Mouse (Mus musculus): ENCODE measurements around the gene Abhd17c. TPM values are rescaled to one million over a fixed set of nuclear protein-coding genes. Genes with fewer than 3 reads are reported as not detected.

Abhd17c gene
- polyA plus RNA-seq, 1 experiment, result 98.3 TPM

DNA sequence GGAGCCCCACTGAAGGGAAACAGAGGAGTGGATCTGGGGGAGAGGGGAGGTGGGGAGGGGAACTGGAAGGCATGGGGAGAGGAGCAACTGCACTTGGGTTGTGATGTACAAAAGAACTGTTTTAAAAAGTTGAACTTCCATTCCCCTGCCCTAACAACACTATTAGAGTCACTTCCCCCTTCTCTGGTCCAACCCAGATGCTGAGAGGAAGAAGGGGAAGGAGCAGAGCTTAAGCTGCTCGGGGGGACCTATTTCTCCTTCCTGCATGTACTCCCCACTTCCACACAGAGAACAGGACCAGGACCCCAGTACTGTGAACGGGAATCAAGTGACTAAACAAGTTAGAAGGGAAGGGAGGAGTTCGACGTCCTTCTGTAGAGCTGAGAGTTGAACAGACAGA lies 11.9 kb upstream of the Abhd17c start:
- 52% methylated on average over 4 of the region's 4 CpGs for WGBS
- no peak overlapping the region for H3K4me3 ChIP-seq (replicated peaks; ENCODE audit: extremely low read depth, low read depth, low read length)
- no peak for DNase-seq
- H3K4me1 ChIP-seq (ENCODE audit: control insufficient read depth, insufficient read depth, low read length), result no peaks in the 10 kb centered on the region
- TF ChIP-seq POLR2A (IDR thresholded peaks at IDR 0.05; ENCODE audit: borderline replicate concordance, extremely low read depth, low read depth, low read length) (no peak), CTCF (IDR thresholded peaks at IDR 0.05; ENCODE audit: insufficient read depth, low read length) (no peak)

DNA sequence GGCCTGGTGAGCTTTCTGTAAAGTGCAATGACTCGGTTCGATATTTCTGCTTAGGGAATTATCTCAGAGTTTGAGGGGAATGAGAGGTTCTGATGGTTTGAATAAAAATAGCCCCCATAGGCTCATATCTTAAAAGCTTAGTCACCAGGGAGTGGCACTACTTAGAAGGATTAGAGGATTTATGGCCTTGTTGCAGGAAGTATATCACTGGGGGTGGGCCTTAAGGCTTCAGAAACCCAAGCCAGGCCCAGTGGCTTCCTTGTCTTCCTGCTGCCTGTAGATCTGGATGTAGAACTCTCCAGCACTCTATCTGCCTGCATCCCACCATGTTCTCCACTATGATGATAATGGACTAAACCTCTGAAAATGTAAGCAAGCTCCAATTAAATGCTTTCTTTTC lies 7.7 kb upstream of the Abhd17c start:
- H3K4me1 ChIP-seq (ENCODE audit: control insufficient read depth, insufficient read depth, low read length), result no peaks in the 10 kb centered on the region
- WGBS, result 85% methylated on average over 2 of the region's 2 CpGs
- TF ChIP-seq CTCF (IDR thresholded peaks at IDR 0.05; ENCODE audit: insufficient read depth, low read length) (no peak), POLR2A (IDR thresholded peaks at IDR 0.05; ENCODE audit: borderline replicate concordance, extremely low read depth, low read depth, low read length) (no peak)
- no peak overlapping the region for H3K4me3 ChIP-seq (replicated peaks; ENCODE audit: extremely low read depth, low read depth, low read length)
- DNase-seq, result no peak

- Histone ChIP-seq H3K4me1 (ENCODE audit: control insufficient read depth, insufficient read depth, low read length) (peaks cover 9% of the 10 kb centered on the region; the same call in 1 of the 2 replicates), H3K4me3 (replicated peaks; ENCODE audit: extremely low read depth, low read depth, low read length) (no peak overlapping the region)
- TF ChIP-seq CTCF (IDR thresholded peaks at IDR 0.05; ENCODE audit: insufficient read depth, low read length) (no peak), POLR2A (IDR thresholded peaks at IDR 0.05; ENCODE audit: borderline replicate concordance, extremely low read depth, low read depth, low read length) (no peak)
- WGBS, result 80% methylated on average over 4 of the region's 4 CpGs
- no peak for DNase-seq
These were observed 2.1 kb upstream of the Abhd17c start for GRCm38 (mm10) chr7:84153821-84154220.

GRCm38 (mm10) chr7:84152821-84153220 lies 1.1 kb upstream of the Abhd17c start:
- H3K4me3 ChIP-seq (replicated peaks; ENCODE audit: extremely low read depth, low read depth, low read length), result no peak overlapping the region

GRCm38 (mm10) chr7:84152374-84152773 lies 681 bp upstream of the Abhd17c start:
- no peak for DNase-seq
- Histone ChIP-seq H3K4me1 (ENCODE audit: control insufficient read depth, insufficient read depth, low read length) (peaks cover 13% of the 10 kb centered on the region; the same call in 1 of the 2 replicates), H3K4me3 (replicated peaks; ENCODE audit: extremely low read depth, low read depth, low read length) (peak overlapping the region; percentile 53)
- TF ChIP-seq CTCF (IDR thresholded peaks at IDR 0.05; ENCODE audit: insufficient read depth, low read length) (no peak), POLR2A (IDR thresholded peaks at IDR 0.05; ENCODE audit: borderline replicate concordance, extremely low read depth, low read depth, low read length) (no peak)
- WGBS, result 65% methylated on average over 6 of the region's 6 CpGs

More at GRCm38 (mm10) chr7:84152821-84153220, 1.1 kb upstream of the Abhd17c start:
- DNase-seq, result no peak
- H3K4me1 ChIP-seq (ENCODE audit: control insufficient read depth, insufficient read depth, low read length), result peaks cover 12% of the 10 kb centered on the region; the same call in 1 of the 2 replicates
- WGBS, result 59% methylated on average over 4 of the region's 4 CpGs
- TF ChIP-seq POLR2A (IDR thresholded peaks at IDR 0.05; ENCODE audit: borderline replicate concordance, extremely low read depth, low read depth, low read length), result no peak
- no peak for TF ChIP-seq CTCF (IDR thresholded peaks at IDR 0.05; ENCODE audit: insufficient read depth, low read length)

DNA sequence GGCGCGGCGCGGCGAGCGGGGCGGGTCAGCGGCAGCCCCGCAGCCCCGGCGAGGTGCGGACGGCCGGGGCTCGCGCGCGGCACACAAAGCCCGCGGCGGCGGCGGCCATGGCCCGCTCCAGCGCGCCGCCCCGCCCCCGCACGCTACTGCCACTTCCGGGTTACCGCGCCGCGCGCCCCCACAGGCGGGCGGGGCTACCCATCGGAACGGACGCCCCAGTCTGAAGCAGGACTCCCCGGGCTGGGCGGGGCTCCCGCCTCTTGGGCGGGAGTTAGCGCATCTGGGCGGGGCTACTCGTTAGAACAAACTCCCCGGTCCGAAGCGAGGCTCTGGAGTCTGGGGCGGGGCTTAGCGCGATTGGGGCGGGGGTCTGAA lies 254 bp upstream of the Abhd17c start:
- Histone ChIP-seq H3K4me3 (replicated peaks; ENCODE audit: extremely low read depth, low read depth, low read length) (peak overlapping the region; percentile 92), H3K4me1 (ENCODE audit: control insufficient read depth, insufficient read depth, low read length) (peaks cover 13% of the 10 kb centered on the region; the same call in 1 of the 2 replicates)
- WGBS, result under 1% methylated on average over 36 of the region's 55 CpGs
- TF ChIP-seq POLR2A (IDR thresholded peaks at IDR 0.05; ENCODE audit: borderline replicate concordance, extremely low read depth, low read depth, low read length) (no peak), CTCF (IDR thresholded peaks at IDR 0.05; ENCODE audit: insufficient read depth, low read length) (no peak)
- DNase-seq, result peak; percentile 88

GRCm38 (mm10) chr7:84150361-84151000 lies 1.2 kb downstream of the Abhd17c start:
- TF ChIP-seq POLR2A (IDR thresholded peaks at IDR 0.05; ENCODE audit: borderline replicate concordance, extremely low read depth, low read depth, low read length), result no peak
- TF ChIP-seq CTCF (IDR thresholded peaks at IDR 0.05; ENCODE audit: insufficient read depth, low read length), result no peak
- Histone ChIP-seq H3K4me1 (ENCODE audit: control insufficient read depth, insufficient read depth, low read length) (peaks cover 20% of the 10 kb centered on the region), H3K4me3 (replicated peaks; ENCODE audit: extremely low read depth, low read depth, low read length) (peak overlapping the region; percentile 92)
- WGBS, result 8% methylated on average over 13 of the region's 13 CpGs
- no peak for DNase-seq

GRCm38 (mm10) chr7:84149821-84150220 lies 1.9 kb downstream of the Abhd17c start:
- no peak for DNase-seq
- Histone ChIP-seq H3K4me3 (replicated peaks; ENCODE audit: extremely low read depth, low read depth, low read length) (peak overlapping the region; percentile 58), H3K4me1 (ENCODE audit: control insufficient read depth, insufficient read depth, low read length) (peaks cover 24% of the 10 kb centered on the region)
- 34% methylated on average over 4 of the region's 4 CpGs for WGBS
- TF ChIP-seq CTCF (IDR thresholded peaks at IDR 0.05; ENCODE audit: insufficient read depth, low read length) (no peak), POLR2A (IDR thresholded peaks at IDR 0.05; ENCODE audit: borderline replicate concordance, extremely low read depth, low read depth, low read length) (no peak)

DNA sequence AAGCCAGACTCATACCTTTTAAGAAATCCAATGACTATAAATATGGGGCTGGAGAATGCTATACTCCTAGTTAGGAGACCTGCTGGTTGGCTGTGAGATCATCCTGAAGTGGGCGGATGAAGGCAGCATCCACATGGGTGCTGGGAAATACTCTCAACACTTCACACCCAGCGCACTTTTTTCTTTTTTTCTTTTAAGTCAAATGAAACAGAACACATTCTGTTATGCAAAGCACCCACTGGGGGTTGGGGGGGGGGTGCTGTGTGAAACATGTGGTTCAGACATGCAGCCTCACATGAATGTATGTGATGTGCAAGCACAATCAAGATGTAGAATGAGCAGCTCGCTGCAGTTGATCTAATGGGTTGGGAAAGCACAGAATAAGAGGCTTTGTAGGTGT lies 2.8 kb downstream of the Abhd17c start:
- Histone ChIP-seq H3K4me3 (replicated peaks; ENCODE audit: extremely low read depth, low read depth, low read length) (no peak overlapping the region), H3K4me1 (ENCODE audit: control insufficient read depth, insufficient read depth, low read length) (peaks cover 31% of the 10 kb centered on the region)
- no peak for DNase-seq
- WGBS, result 57% methylated on average over 3 of the region's 3 CpGs
- TF ChIP-seq CTCF (IDR thresholded peaks at IDR 0.05; ENCODE audit: insufficient read depth, low read length), result no peak
- TF ChIP-seq POLR2A (IDR thresholded peaks at IDR 0.05; ENCODE audit: borderline replicate concordance, extremely low read depth, low read depth, low read length), result no peak

DNA sequence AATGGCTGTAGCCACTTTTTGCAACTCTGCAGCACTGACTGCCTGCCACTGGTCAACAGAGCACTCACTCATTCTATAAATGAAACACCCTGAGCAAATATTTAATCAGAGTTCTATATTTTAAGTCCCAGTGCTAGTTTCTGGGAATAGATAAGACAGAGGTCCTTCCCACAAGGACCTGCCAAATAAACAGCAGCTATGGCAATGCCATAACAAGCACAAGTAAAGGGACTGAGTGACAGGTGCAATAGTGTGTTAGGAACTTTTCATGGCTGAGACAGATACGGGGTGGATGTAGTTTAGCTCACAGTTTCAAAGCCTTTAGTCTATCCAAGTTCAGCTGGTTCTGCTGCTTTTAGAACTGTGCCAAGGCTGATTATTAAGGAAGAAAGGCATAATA lies 3.9 kb downstream of the Abhd17c start:
- 67% methylated on average over 1 of the region's 1 CpGs for WGBS
- Histone ChIP-seq H3K4me3 (replicated peaks; ENCODE audit: extremely low read depth, low read depth, low read length) (no peak overlapping the region), H3K4me1 (ENCODE audit: control insufficient read depth, insufficient read depth, low read length) (peaks cover 43% of the 10 kb centered on the region)
- TF ChIP-seq POLR2A (IDR thresholded peaks at IDR 0.05; ENCODE audit: borderline replicate concordance, extremely low read depth, low read depth, low read length) (no peak), CTCF (IDR thresholded peaks at IDR 0.05; ENCODE audit: insufficient read depth, low read length) (no peak)
- DNase-seq, result no peak

All from lung, adult 2 months (tissue).